Mouse (Mus musculus) intestine, postnatal 0 days (tissue): ENCODE results near the gene Itga10. TPM values are rescaled to one million over a fixed set of nuclear protein-coding genes. Genes with fewer than 3 reads are reported as not detected.
A peak's percentile ranks its signal among the peaks of the same experiment; 100 is the strongest.
"Not testable (repeated sequence)": the region's sequence is repeated elsewhere in the genome, so short reads cannot be mapped to it uniquely, and the experiment has no call there.

Experiments used
- ATAC-seq: fragments of 200-750 bp; cut with Nextera tagmentation; 2 replicates; pipeline ENCODE4 v1.8.0; 2017; ENCODE audit warnings: mild to moderate bottlenecking, moderate TSS enrichment, moderate library complexity
- H3K27ac ChIP-seq: fragments of 300-500 bp; sonication (generic); 2 replicates; pipeline ENCODE4 v1.5.1; 2014; ENCODE audit warnings: mild to moderate bottlenecking, low read depth, low read length, moderate library complexity
- H3K27me3 ChIP-seq: fragments of 300-500 bp; sonication (generic); replicated peaks from 2 replicates; pipeline ENCODE4 v1.6.1; 2014; ENCODE audit warnings: low read length, mixed read lengths; ENCODE audit not compliant: control insufficient read depth, insufficient read depth
- H3K36me3 ChIP-seq: fragments of 300-500 bp; sonication (generic); 2 replicates; pipeline ENCODE4 v1.6.1; 2014; ENCODE audit warnings: mild to moderate bottlenecking, moderate library complexity; ENCODE audit not compliant: control insufficient read depth, insufficient read depth
- H3K4me1 ChIP-seq: fragments of 300-500 bp; sonication (generic); replicated peaks from 2 replicates; pipeline ENCODE4 v1.6.1; 2014; ENCODE audit warnings: antibody characterized with exemption, low read length, mixed read lengths; ENCODE audit not compliant: control insufficient read depth, insufficient read depth
- H3K4me2 ChIP-seq: fragments of 300-500 bp; sonication (generic); replicated peaks from 2 replicates; pipeline ENCODE4 v1.6.1; 2014; ENCODE audit warnings: low read depth, mild to moderate bottlenecking, moderate library complexity
- H3K4me3 ChIP-seq: fragments of 300-500 bp; sonication (generic); 2 replicates; pipeline ENCODE4 v1.5.1; 2014; ENCODE audit warnings: low read depth, low read length
- H3K9ac ChIP-seq: fragments of 300-500 bp; sonication (generic); 2 replicates; pipeline ENCODE4 v1.6.1; 2014; ENCODE audit warnings: mild to moderate bottlenecking, low read depth, low read length
- H3K9me3 ChIP-seq: fragments of 300-500 bp; sonication (generic); 2 replicates; pipeline ENCODE4 v1.6.1; 2016; ENCODE audit warnings: mixed run types; ENCODE audit not compliant: control insufficient read depth
- CTCF ChIP-seq: sonication (generic); IDR thresholded peaks from 2 replicates; pipeline ENCODE4 v1.5.1; 2016; ENCODE audit warnings: low read depth, mild to moderate bottlenecking, control low read depth, antibody characterized with exemption, moderate library complexity
- WGBS: fragments of 180-500 bp; shearing (Covaris S2); extraction: QIAGEN DNeasy Blood & Tissue Kit; methylation state at CpG from one replicate; pipeline ENCODE4 v1.1.7; 2014; 5-methylcytosine and 5-hydroxymethylcytosine counted together
- polyA plus RNA-seq: library from polyadenylated mRNA; unstranded; fragments of >200 nt; fragmentation: Nextera tagmentation; extraction: Ambion mirVana; gene quantifications from 2 replicates; pipeline ENCODE4 v1.2.1, GENCODE M21; 2015

Itga10 gene
- polyA plus RNA-seq, 1 experiment from 2014 or later, result 0.17 TPM

DNA sequence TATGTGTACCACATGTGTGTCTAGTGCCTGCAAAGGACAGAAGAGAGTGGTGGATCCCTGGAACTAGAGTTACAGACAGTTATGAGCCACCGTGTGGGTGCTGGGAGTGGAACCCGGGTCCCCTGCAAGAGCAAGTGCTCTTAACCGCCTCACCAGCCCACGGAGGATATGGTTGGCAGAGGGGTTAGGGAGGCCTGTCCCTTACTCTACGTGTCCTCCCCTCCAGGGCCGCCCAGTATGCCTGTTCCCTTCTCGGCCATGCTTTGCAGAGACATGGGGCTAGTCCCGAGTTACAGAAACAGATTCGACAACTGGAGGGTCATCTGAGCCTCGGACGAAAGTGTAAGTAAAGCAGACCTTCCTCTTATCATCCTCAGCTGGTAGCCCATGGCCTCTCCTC, 8.9 kb upstream of the Itga10 start:
- TF ChIP-seq CTCF, result no peak
- H3K27ac ChIP-seq, result no peak overlapping the region
- H3K9ac ChIP-seq, result peak overlapping the region; percentile 90; the same call in 1 of the 2 replicates
- H3K36me3 ChIP-seq, result peaks cover 29% of the 10 kb centered on the region
- peak overlapping the region; percentile 84 for H3K4me2 ChIP-seq
- no peak for ATAC-seq
- 59% methylated on average over 11 of the region's 11 CpGs for WGBS
- H3K4me1 ChIP-seq, result no peaks in the 10 kb centered on the region
- H3K9me3 ChIP-seq, result no peaks in the 10 kb centered on the region
- H3K27me3 ChIP-seq, result no peaks in the 10 kb centered on the region
- H3K4me3 ChIP-seq, result peak overlapping the region; percentile 85

DNA sequence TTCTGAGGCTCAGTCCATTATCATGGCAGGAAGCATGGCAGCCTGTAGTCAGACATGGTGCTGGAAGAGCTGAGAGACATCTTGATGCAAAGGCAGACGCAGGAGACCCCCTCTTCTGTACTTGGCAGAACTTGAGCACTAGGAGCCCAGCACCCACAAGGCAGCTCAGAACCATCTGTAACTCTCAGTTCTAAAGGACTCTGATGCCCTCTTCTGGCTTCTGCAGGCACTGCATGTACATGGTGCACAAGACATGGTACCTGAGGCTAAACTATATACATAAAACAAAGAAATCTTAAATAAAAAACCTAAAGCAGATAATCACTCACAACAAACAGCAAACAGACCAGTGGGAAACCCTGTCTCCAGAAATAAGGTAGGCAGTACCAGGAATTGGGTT, 6.2 kb upstream of the Itga10 start:
- peak; percentile 79 for TF ChIP-seq CTCF
- H3K9ac ChIP-seq, result no peak overlapping the region
- no peak overlapping the region for H3K4me2 ChIP-seq
- no peaks in the 10 kb centered on the region for H3K27me3 ChIP-seq
- ATAC-seq, result no peak
- H3K4me3 ChIP-seq, result no peak overlapping the region
- no peak overlapping the region for H3K27ac ChIP-seq
- no peaks in the 10 kb centered on the region for H3K4me1 ChIP-seq
- peaks cover 24% of the 10 kb centered on the region for H3K36me3 ChIP-seq
- no peaks in the 10 kb centered on the region for H3K9me3 ChIP-seq
- 90% methylated on average over 1 of the region's 1 CpGs for WGBS

DNA sequence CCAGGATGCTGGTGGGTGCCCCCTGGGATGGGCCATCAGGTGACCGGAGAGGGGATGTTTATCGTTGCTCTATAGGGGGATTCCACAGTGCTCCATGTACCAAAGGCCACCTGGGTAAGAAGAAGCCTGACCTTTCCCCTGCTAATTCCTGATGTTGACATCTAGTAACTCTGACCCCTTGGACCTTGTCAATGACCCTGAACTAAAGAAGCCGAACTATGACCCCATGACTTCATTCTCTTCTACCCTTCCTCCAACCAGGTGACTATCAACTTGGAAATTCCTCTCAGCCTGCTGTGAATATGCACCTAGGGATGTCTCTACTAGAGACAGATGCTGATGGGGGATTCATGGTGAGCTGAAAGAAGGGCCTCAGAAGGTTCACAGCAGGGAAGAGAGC, 2.0 kb downstream of the Itga10 start:
- H3K4me1 ChIP-seq, result no peaks in the 10 kb centered on the region
- no peaks in the 10 kb centered on the region for H3K9me3 ChIP-seq
- H3K9ac ChIP-seq, result no peak overlapping the region
- no peak for ATAC-seq
- no peak for TF ChIP-seq CTCF
- no peak overlapping the region for H3K27ac ChIP-seq
- no peaks in the 10 kb centered on the region for H3K27me3 ChIP-seq
- no peak overlapping the region for H3K4me2 ChIP-seq
- no peak overlapping the region for H3K4me3 ChIP-seq
- H3K36me3 ChIP-seq, result peaks cover 24% of the 10 kb centered on the region
- 90% methylated on average over 3 of the region's 3 CpGs for WGBS

DNA sequence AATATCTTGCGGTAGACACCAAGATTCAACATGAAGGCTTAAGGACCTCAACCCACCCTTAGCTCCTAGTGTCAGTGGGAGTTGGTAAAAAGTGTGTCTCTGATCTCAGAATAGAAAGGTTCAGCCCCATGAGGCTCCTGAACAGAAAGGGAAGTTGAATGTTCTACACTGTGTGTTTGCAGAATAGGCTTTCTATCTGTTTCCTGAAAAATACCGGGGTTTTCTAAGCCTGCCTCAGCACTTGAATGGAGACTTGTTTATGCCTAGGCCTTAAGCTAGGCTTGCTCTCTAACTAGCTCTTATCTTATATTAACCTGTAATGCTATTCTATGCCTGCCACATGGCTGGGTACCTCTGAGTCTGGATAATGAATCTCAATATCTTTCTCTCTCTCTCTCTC, 15.5 kb downstream of the Itga10 start:
- H3K4me2 ChIP-seq, result no peak overlapping the region

DNA sequence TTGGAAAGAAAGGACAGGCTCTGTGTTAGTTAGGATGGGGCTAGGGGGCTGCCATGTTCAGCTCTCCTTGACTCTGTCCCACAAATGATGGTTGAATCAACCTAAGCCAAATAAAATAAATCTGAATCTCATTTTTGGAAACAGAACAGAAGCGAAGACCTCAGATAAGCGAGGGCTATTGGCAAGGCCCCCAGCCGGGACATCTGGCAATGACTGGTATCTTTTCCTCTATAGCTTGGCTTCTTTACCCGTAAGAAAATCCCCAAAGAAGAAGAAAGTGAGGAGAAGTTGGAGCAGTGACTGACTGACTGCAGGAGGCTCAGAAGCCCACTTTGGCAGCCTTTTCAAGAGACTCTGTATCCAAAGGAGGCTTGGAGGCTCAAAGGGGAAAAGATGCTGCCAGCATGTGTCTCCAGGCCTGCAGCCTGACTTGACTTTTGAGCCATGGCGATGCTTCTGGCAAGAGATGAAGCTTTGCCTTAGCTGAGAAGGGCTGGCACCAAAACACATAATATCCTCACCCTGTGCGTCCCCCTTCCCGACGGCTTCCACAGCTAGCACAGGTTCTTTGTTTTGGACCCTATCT, 17.4 kb downstream of the Itga10 start:
- no peaks in the 10 kb centered on the region for H3K9me3 ChIP-seq
- no peak for TF ChIP-seq CTCF
- H3K4me3 ChIP-seq, result no peak overlapping the region
- WGBS, result 58% methylated on average over 8 of the region's 8 CpGs
- H3K36me3 ChIP-seq, result no peaks in the 10 kb centered on the region
- no peak overlapping the region for H3K9ac ChIP-seq
- no peak overlapping the region for H3K27ac ChIP-seq
- H3K4me1 ChIP-seq, result peaks cover 4% of the 10 kb centered on the region; the same call in 1 of the 2 replicates
- no peak for ATAC-seq
- H3K27me3 ChIP-seq, result no peaks in the 10 kb centered on the region
- no peak overlapping the region; the same call in 1 of the 2 replicates for H3K4me2 ChIP-seq

More for the DNA sequence above, 15.5 kb downstream of the Itga10 start:
- no peak for TF ChIP-seq CTCF
- Histone ChIP-seq H3K36me3 (no peaks in the 10 kb centered on the region), H3K4me3 (no peak overlapping the region), H3K9me3 (no peaks in the 10 kb centered on the region), H3K4me1 (peaks cover 4% of the 10 kb centered on the region; the same call in 1 of the 2 replicates), H3K27ac (no peak overlapping the region), H3K27me3 (no peaks in the 10 kb centered on the region), H3K9ac (no peak overlapping the region)
- WGBS, result 86% methylated on average over 2 of the region's 2 CpGs
- no peak for ATAC-seq

DNA sequence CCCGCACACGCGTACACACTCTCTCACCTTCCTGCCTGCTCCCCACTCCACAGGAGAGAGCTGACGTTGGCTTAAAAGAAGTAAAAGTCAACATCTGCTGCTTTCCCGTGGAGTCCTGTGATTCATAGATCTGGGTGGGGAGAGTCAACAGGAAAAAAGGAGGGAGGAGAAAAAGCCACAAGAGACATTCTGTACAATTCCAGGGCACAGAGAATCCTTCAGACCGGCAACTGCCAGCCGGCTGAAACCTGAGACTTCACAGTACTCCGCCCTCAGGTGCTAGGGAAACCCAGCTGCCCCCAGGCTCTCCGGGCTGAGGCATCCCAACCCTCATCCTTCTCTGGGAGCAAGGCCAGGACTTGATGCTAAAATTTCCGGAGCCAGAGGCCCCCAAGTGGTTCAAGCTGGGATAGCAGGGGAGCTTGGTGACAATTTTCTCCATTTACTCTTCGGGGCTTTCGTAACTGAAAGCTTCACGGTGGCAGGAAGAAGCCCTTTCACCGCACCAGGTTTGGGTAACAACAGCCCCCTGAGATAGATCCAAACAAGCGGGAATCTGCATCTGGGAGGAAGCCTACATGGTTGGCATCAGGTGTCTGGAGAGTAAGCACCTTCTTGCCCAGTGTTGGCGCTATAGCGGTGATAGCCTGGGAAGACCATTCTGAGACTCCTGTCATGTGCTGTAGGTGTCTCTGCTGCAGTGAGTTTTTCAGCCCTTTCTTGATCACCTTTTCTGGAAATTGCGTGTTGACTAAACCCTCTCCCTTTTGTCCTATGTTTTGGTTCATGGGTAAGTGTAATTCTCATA, 18.3 kb downstream of the Itga10 start:
- no peaks in the 10 kb centered on the region for H3K36me3 ChIP-seq
- H3K9me3 ChIP-seq, result no peaks in the 10 kb centered on the region
- 0 out of 2 replicates have a peak overlapping the region, but pooled peaks have one; percentile 22 for H3K9ac ChIP-seq
- peak; percentile 79 for TF ChIP-seq CTCF
- H3K4me2 ChIP-seq, result peak overlapping the region; percentile 62
- peak overlapping the region; percentile 31 for H3K4me3 ChIP-seq
- peaks cover 4% of the 10 kb centered on the region; the same call in 1 of the 2 replicates for H3K4me1 ChIP-seq
- H3K27me3 ChIP-seq, result no peaks in the 10 kb centered on the region
- peak; percentile 76 for ATAC-seq
- WGBS, result 9% methylated on average over 17 of the region's 18 CpGs
- H3K27ac ChIP-seq, result no peak overlapping the region

DNA sequence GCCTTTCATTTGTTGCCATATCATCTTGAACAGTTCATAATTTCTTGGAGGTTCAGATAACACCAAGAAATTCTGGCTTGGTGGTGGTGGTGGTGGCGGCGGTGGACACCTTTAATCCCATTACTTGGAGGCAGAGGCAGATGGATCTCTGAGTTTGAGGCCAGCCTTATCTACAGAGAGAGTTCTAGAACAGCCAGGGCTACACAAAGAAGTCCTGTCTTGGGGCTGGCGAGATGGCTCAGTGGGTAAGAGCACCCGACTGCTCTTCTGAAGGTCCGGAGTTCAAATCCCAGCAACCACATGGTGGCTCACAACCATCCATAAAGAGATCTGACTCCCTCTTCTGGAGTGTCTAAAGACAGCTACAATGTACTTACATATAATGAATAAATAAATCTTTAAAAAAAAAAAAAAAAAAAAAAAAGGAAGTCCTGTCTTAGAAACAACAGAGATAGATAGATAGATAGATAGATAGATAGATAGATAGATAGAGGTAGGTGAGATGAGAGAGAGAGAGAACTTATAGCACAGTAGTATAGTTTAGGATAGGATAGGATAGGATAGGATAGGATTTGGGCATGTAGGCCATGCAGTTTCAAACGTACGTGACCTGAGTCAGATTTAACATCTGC, 20.5 kb downstream of the Itga10 start:
- ATAC-seq, H3K4me2 ChIP-seq: not testable (repeated sequence)
- 88% methylated on average over 7 of the region's 7 CpGs for WGBS

More for the DNA sequence above, 20.5 kb downstream of the Itga10 start:
- not testable (repeated sequence) for H3K27me3 ChIP-seq, H3K9ac ChIP-seq, H3K36me3 ChIP-seq, H3K9me3 ChIP-seq, H3K4me1 ChIP-seq, H3K27ac ChIP-seq, H3K4me3 ChIP-seq
